Mouse (Mus musculus): ENCODE results near the gene Maco1. TPM values are rescaled to one million over a fixed set of nuclear protein-coding genes. Genes with fewer than 3 reads are reported as not detected.

The Maco1 gene
- polyA plus RNA-seq, 1 experiment, result 14.6 TPM

- H3K79me3 ChIP-seq (ENCODE audit: low read depth), result no peaks in the 10 kb centered on the region
Measured at GRCm38 (mm10) chr4:134858494-134858893, 5.3 kb upstream of the Maco1 start.

GRCm38 (mm10) chr4:134856501-134856900 lies 3.4 kb upstream of the Maco1 start:
- Histone ChIP-seq H3ac (ENCODE audit: control insufficient read depth, insufficient read length, low read depth) (no peak overlapping the region), H3K27me3 (ENCODE audit: control insufficient read depth, insufficient read depth, insufficient read length) (no peaks in the 10 kb centered on the region), H3K36me3 (ENCODE audit: control insufficient read depth, insufficient read depth) (no peaks in the 10 kb centered on the region), H3K79me3 (ENCODE audit: low read depth) (peaks cover 8% of the 10 kb centered on the region), H3K79me2 (ENCODE audit: control insufficient read depth, insufficient read depth) (peaks cover 14% of the 10 kb centered on the region), H3K4me3 (ENCODE audit: insufficient read depth, poor library complexity, severe bottlenecking) (no peak overlapping the region)
- TF ChIP-seq MAX (IDR thresholded peaks at IDR 0.05) (no peak), CEBPB (IDR thresholded peaks at IDR 0.05; ENCODE audit: low read depth) (peak; percentile 43)

More at GRCm38 (mm10) chr4:134858494-134858893, 5.3 kb upstream of the Maco1 start:
- TF ChIP-seq CTCF (IDR thresholded peaks at IDR 0.05; ENCODE audit: control insufficient read depth, insufficient read depth, insufficient read length), result no peak
- no peak for TF ChIP-seq MYOG (IDR thresholded peaks at IDR 0.05; ENCODE audit: control insufficient read depth, extremely low read depth, insufficient read length)
- no peak for TF ChIP-seq CEBPB (IDR thresholded peaks at IDR 0.05; ENCODE audit: low read depth)
- TF ChIP-seq FOSL1 (IDR thresholded peaks at IDR 0.05; ENCODE audit: insufficient read depth, low read length, poor library complexity, severe bottlenecking), result no peak
- no peak for TF ChIP-seq MYOD1 (IDR thresholded peaks at IDR 0.05; ENCODE audit: control insufficient read depth, insufficient read length, low read depth)
- TF ChIP-seq USF1 (IDR thresholded peaks at IDR 0.05; ENCODE audit: low read depth), result no peak
- no peak for TF ChIP-seq MAX (IDR thresholded peaks at IDR 0.05)
- Histone ChIP-seq H3ac (ENCODE audit: control insufficient read depth, insufficient read length, low read depth) (no peak overlapping the region), H3K4me3 (ENCODE audit: insufficient read depth, poor library complexity, severe bottlenecking) (no peak overlapping the region), H3K27me3 (ENCODE audit: control insufficient read depth, insufficient read depth, insufficient read length) (peaks cover 3% of the 10 kb centered on the region), H3K36me3 (ENCODE audit: control insufficient read depth, insufficient read depth) (no peaks in the 10 kb centered on the region), H3K79me2 (ENCODE audit: control insufficient read depth, insufficient read depth) (no peaks in the 10 kb centered on the region)

GRCm38 (mm10) chr4:134856056-134856455 lies 2.9 kb upstream of the Maco1 start:
- Histone ChIP-seq H3K4me3 (ENCODE audit: insufficient read depth, poor library complexity, severe bottlenecking) (no peak overlapping the region), H3ac (ENCODE audit: control insufficient read depth, insufficient read length, low read depth) (no peak overlapping the region), H3K79me3 (ENCODE audit: low read depth) (peaks cover 12% of the 10 kb centered on the region), H3K27me3 (ENCODE audit: control insufficient read depth, insufficient read depth, insufficient read length) (no peaks in the 10 kb centered on the region), H3K79me2 (ENCODE audit: control insufficient read depth, insufficient read depth) (peaks cover 19% of the 10 kb centered on the region), H3K36me3 (ENCODE audit: control insufficient read depth, insufficient read depth) (no peaks in the 10 kb centered on the region)
- TF ChIP-seq MAX (IDR thresholded peaks at IDR 0.05), result no peak
- no peak for TF ChIP-seq MYOD1 (IDR thresholded peaks at IDR 0.05; ENCODE audit: control insufficient read depth, insufficient read length, low read depth)
- no peak for TF ChIP-seq CTCF (IDR thresholded peaks at IDR 0.05; ENCODE audit: control insufficient read depth, insufficient read depth, insufficient read length)
- no peak for TF ChIP-seq FOSL1 (IDR thresholded peaks at IDR 0.05; ENCODE audit: insufficient read depth, low read length, poor library complexity, severe bottlenecking)
- no peak for TF ChIP-seq USF1 (IDR thresholded peaks at IDR 0.05; ENCODE audit: low read depth)

- TF ChIP-seq MAX (IDR thresholded peaks at IDR 0.05) (no peak), USF1 (IDR thresholded peaks at IDR 0.05; ENCODE audit: low read depth) (no peak), CEBPB (IDR thresholded peaks at IDR 0.05; ENCODE audit: low read depth) (no peak)
- H3K4me3 ChIP-seq (ENCODE audit: insufficient read depth, poor library complexity, severe bottlenecking), result no peak overlapping the region
- no peak overlapping the region for H3ac ChIP-seq (ENCODE audit: control insufficient read depth, insufficient read length, low read depth)
- H3K36me3 ChIP-seq (ENCODE audit: control insufficient read depth, insufficient read depth), result no peaks in the 10 kb centered on the region
- H3K27me3 ChIP-seq (ENCODE audit: control insufficient read depth, insufficient read depth, insufficient read length), result no peaks in the 10 kb centered on the region
- peaks cover 17% of the 10 kb centered on the region for H3K79me3 ChIP-seq (ENCODE audit: low read depth)
- H3K79me2 ChIP-seq (ENCODE audit: control insufficient read depth, insufficient read depth), result peaks cover 26% of the 10 kb centered on the region
Measured at GRCm38 (mm10) chr4:134855371-134855770, 2.2 kb upstream of the Maco1 start.

- Histone ChIP-seq H3ac (ENCODE audit: control insufficient read depth, insufficient read length, low read depth) (peak overlapping the region; percentile 80), H3K4me3 (ENCODE audit: insufficient read depth, poor library complexity, severe bottlenecking) (peak overlapping the region; percentile 64), H3K79me3 (ENCODE audit: low read depth) (peaks cover 23% of the 10 kb centered on the region), H3K36me3 (ENCODE audit: control insufficient read depth, insufficient read depth) (no peaks in the 10 kb centered on the region), H3K27me3 (ENCODE audit: control insufficient read depth, insufficient read depth, insufficient read length) (no peaks in the 10 kb centered on the region), H3K79me2 (ENCODE audit: control insufficient read depth, insufficient read depth) (peaks cover 41% of the 10 kb centered on the region)
- TF ChIP-seq MYOD1 (IDR thresholded peaks at IDR 0.05; ENCODE audit: control insufficient read depth, insufficient read length, low read depth) (no peak), MAX (IDR thresholded peaks at IDR 0.05) (peak; percentile 45)
Measured at GRCm38 (mm10) chr4:134853637-134854485, 716 bp upstream of the Maco1 start.

- TF ChIP-seq MYOD1 (IDR thresholded peaks at IDR 0.05; ENCODE audit: control insufficient read depth, insufficient read length, low read depth), result no peak
- no peak for TF ChIP-seq MYOG (IDR thresholded peaks at IDR 0.05; ENCODE audit: control insufficient read depth, extremely low read depth, insufficient read length)
- TF ChIP-seq MAX (IDR thresholded peaks at IDR 0.05), result peak; percentile 11
- TF ChIP-seq FOSL1 (IDR thresholded peaks at IDR 0.05; ENCODE audit: insufficient read depth, low read length, poor library complexity, severe bottlenecking), result no peak
- no peaks in the 10 kb centered on the region for H3K36me3 ChIP-seq (ENCODE audit: control insufficient read depth, insufficient read depth)
- peak overlapping the region; percentile 82 for H3ac ChIP-seq (ENCODE audit: control insufficient read depth, insufficient read length, low read depth)
- H3K4me3 ChIP-seq (ENCODE audit: insufficient read depth, poor library complexity, severe bottlenecking), result peak overlapping the region; percentile 64
- no peaks in the 10 kb centered on the region for H3K27me3 ChIP-seq (ENCODE audit: control insufficient read depth, insufficient read depth, insufficient read length)
- peaks cover 34% of the 10 kb centered on the region for H3K79me3 ChIP-seq (ENCODE audit: low read depth)
- peaks cover 53% of the 10 kb centered on the region for H3K79me2 ChIP-seq (ENCODE audit: control insufficient read depth, insufficient read depth)
Measured at GRCm38 (mm10) chr4:134852438-134853255, 498 bp downstream of the Maco1 start.
